Mouse (Mus musculus): Measurements from ENCODE around the gene Ano3. TPM values are rescaled to one million over a fixed set of nuclear protein-coding genes. Genes with fewer than 3 reads are reported as not detected.
"Not testable (repeated sequence)": the region's sequence is repeated elsewhere in the genome, so short reads cannot be mapped to it uniquely, and the experiment has no call there.

The Ano3 gene
- total RNA-seq (2021) = 10 to 100 TPM; 60.7 to 65.6 TPM

DNA sequence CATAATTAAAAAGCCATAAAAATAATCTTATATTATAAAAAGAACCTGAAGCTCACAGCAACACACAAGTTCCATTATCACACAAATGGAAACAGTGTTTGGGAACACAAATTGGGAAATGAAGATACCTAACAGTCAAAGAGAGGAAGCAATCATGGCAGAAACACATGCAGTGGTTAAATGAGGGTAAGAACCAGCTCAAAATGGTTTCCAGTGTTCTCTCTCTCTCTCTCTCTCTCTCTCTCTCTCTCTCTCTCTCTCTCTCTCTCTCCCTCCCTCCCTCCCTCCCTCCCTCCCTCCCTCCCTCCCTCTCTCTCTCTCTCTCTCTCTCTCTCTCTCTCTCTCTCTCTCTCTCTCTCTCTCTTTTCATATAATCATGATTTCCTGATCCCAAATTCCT is at the start of gene Ano3:
Gene Ano3 (minus strand): TSS at position 101 of the 400 bp plus-strand sequence.
- DNase-seq (ENCODE audit: extremely low spot score in 1 of 2, low spot score in 1 of 2) = not testable (repeated sequence)

DNA sequence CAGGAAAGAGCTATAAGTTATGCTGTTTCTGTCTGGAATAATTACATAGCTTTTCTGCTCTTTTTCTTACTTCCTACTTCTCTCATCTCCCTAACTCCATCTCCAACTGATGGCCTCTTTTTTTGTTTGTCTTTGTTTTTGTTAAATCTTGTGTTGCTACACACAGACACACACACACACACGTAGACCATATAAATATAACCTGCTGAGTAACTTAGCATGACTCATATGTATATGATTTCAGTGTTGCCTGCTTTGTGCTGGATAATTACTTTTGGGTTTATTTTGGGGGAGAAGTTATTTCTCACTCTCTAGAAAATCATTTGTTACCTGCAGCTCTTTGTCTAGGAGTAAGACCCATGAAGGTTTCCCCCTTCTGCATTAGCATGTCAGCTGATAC is 39.3 kb upstream of the Ano3 start:
- DNase-seq (ENCODE audit: extremely low spot score in 1 of 2, low spot score in 1 of 2) = no peak

DNA sequence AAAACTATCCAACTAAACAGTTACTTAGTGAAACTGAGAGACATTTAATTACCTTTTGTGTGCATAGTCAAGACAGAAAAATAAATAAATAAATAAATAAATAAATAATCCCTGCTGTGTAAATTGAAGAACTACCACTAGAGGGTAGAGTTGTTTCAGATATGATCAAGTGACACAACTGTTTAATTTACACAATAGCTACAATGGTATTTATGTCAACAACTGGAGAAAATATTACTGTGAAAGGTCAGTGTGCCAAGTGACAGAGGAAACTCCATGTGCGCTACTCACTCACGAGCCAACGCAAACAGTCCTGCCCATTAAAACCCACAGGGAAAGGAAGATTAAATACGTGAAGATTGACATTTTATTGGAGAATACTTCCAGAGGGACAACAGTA is 38.8 kb upstream of the Ano3 start:
- DNase-seq (ENCODE audit: extremely low spot score in 1 of 2, low spot score in 1 of 2) = no peak

DNA sequence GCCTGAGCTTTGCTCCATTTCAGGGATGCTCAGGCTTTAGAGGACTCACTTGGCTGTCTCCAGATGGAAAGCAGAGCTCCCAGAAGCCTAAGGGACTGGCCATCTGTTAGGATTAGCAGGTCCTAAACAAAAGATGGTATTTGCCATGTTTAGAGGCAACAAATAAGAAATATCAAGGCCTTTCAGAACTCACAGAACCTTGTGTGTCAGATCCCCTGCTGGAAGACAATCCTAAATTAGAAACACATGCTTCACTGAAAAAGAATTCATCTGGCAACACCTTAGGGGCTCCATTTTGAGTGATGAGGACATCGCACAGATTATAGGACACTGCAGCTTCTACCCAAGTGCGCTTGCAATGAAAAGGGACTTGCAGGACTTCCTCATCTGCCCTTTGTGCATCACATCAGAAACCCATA is 35.1 kb upstream of the Ano3 start:
- DNase-seq (ENCODE audit: extremely low spot score in 1 of 2, low spot score in 1 of 2) = no peak

DNA sequence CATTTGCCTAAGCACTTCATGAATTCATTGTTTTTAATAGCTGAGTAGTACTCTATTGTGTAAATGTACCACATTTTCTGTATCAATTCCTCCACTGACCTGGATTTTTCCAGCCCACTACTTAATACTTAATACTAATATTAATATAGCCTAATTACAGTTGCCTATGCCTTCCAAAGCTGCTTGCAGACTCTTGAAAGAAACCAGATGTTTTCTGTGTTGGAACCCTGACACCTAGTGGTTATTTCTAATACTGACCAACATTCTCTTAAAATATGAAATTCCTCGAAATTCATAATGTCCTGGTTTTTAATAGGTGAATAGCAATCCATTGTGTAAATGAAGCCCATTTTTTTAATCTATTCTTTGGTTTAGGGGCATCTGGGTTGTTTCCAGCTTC is 31.0 kb upstream of the Ano3 start:
- no peak for DNase-seq (ENCODE audit: extremely low spot score in 1 of 2, low spot score in 1 of 2)

DNA sequence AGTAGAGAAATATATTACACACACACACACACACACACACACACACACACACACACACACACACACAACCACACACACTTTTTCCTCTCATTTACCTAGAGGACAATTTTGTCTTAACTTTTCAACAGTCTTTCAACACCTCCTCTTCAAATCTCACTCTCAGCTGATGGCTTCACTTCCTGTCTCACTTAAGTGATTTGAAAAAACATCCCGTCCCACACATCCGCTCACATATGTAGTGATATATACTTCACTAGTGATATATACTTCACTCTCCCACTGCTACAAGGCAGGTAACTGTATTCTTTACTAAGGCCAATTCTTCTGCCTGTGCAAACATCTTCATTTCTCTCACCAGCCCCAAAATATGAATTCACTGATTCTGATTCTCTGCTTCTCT is 28.9 kb upstream of the Ano3 start:
- no peak for DNase-seq (ENCODE audit: extremely low spot score in 1 of 2, low spot score in 1 of 2)

DNA sequence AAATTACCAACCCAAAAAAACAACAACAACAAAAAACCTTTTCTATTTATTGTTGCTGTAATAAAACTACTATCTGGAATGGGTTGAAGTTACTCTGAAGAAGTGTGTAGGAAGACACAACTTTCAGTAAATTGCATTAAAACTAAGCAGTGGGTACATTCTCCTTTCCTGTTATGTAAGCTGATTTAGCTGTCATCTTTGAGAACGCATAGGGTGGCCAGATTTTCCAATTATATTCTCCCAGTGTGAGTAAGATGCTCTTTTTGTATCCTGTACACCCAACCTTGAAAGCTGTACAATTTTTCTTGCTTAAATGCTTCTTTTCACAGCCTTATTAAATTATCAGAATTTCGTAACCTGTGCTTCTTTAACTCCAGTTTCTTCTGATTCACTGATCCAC is 26.1 kb upstream of the Ano3 start:
- DNase-seq (ENCODE audit: extremely low spot score in 1 of 2, low spot score in 1 of 2) = no peak

DNA sequence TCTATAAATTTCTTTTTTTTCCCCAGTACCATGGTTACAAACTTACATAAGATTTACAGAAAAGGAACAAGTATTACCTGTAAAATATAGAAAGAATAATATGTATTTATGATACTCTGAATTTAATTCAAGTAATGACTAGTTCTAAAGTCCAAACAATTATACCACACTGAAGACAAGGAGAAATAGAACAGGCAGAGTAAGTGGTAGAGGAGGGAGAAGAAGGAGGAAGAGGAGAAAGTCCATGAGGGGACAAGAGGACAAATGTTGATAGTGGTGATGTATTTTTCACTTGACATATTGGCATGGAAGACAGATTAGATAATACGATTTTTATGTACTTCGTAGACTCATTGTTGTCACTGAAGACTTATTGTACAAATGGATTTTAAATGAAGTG is 19.4 kb upstream of the Ano3 start:
- DNase-seq (ENCODE audit: extremely low spot score in 1 of 2, low spot score in 1 of 2) = no peak

DNA sequence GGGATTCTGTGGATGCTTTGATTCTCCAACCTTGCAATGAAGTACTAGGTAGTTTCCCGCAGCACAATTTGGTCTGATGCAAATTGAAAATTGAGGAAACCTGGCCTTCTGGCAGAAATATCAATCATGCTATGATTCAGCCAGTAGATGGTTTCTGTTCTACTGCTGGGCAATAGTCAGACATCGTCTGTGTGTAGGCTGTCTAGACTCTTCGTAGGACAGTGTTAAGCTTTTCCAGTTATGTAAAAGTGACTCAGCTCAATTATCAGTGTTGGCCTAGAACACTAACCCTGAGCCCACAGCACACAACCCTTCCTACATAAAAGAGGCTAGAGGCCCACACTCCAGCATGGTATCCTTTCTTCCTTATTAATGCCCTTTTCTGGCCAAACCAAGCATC is 14.7 kb upstream of the Ano3 start:
- DNase-seq (ENCODE audit: extremely low spot score in 1 of 2, low spot score in 1 of 2) = no peak

DNA sequence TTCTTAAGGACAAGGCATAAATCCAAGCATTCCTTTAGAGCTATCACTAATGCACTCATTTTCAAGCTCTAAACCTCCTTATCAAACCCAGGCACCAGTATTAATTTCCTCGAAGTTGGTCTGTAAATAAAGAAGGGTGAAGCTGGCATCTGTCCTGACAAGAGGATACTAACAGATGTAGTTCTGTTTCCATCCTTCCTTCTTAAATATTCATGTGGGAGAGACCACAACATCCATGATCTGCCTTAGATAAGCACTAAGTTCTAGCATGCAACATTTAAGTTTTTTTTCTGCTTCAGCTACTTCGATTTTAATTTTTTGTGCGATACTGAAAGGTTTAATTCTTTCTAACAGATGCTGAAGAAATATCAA is 305 bp downstream of the Ano3 start:
- DNase-seq (ENCODE audit: extremely low spot score in 1 of 2, low spot score in 1 of 2) = no peak

DNA sequence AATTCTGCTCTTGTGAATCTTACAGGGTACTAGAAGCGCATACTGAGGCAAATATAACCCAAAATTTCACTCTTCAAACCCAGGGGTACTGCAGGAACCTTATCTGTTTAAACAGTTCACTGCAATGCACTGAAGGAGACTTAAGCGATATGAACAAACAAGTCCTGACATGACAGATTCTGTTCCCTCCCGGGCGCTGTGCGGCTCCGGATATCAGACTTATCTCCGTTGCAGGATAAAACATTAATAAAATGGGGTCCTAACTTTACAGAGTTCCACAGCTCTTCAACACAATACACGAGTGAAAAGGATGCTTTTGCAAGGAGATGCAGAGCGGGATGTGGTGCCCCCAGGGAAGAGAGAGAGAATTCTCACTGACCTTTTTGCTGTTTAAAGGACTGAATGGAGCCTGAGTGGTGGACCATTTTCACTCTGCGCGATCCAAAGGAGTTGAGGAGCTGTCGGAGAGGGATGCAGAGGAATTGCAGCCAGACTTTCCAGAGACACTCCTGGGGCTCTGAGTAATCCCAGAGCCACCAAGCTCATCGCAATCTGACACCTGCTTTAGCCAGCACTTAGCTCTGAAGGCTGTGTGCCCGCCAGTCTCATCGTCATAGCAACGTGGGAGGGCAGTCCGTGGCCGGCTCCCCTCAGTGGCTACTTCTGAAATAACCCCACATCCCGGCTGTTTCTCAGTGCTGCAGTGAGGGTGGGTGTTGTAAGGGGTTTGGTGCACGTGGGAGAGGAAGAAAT is 868 bp downstream of the Ano3 start:
- peak; percentile 33 to 44 for DNase-seq (ENCODE audit: extremely low spot score in 1 of 2, low spot score in 1 of 2)

DNA sequence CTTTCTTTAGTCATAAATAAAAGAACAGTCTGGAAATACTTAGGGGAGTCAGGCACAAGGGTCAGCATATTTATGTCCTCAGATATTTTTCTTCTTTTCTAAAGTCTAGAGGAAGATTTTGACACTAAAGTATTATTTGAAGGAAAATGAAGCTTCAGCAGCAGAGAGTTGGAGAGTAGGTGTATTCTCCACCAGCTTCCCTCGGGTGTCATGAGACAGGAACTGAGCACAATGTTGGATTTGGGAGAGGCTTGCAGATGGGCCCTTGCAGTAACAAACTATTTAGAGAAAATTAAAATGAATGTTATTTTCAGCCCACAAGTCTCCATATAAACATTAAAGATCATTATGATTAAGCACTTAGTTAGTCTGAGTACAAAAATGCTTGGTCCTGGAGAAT is 5.6 kb downstream of the Ano3 start:
- no peak for DNase-seq (ENCODE audit: extremely low spot score in 1 of 2, low spot score in 1 of 2)

DNA sequence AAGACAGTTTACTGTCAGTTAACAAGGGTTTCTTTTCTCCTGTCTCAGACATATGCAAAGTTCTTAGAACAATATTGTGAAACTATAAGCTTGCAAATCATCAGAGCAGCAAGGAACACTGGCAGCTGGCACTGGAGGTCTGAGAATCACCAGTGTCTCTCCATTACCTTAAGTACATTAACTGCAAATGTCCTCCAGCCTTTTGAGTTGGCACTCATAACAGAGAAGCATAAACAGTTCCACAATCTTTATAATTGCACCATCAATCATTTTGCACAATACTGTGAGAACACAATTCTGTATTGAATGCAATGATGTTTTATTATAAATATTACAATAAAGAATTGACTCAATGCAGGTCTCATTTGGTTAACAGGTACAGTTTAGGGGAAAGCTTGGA is 15.0 kb downstream of the Ano3 start:
- DNase-seq (ENCODE audit: extremely low spot score in 1 of 2, low spot score in 1 of 2) = no peak

DNA sequence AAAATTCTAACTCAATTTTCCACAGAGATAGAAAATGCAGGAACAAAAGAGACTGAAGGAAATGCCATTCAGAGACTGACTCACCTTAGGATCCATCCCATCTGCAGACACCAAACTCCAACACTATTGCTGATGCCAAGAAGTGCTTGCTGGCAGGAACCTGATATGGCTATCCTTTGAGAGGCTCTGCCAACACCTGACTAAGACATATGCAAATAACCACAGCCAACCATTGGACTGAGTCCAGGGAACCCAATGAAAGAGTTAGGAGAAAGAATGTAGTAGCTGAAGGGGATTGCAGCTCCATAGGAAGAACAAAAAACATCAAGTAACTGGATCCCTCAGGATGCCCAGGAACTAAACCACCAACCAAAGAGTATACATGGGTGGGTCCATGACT is 21.6 kb downstream of the Ano3 start:
- DNase-seq (ENCODE audit: extremely low spot score in 1 of 2, low spot score in 1 of 2) = no peak

DNA sequence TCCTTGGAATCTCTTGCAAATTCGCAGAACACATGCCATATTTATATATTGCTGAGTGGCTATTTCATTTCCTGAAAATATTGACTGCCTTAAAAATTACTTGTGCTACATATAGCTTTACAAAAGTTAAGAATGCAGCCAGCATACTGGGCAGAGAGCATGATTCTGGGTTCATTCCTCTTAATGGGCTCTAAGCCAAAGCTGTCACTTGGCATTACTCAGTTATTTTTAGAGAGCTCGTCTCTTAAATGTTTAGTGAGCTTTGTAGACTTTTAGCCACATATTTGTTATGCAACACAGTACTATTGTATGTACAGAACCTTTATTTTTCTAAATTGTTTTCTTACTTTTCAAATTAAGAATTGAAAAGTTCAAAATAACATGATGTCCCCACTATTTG is 41.2 kb downstream of the Ano3 start:
- no peak for DNase-seq (ENCODE audit: extremely low spot score in 1 of 2, low spot score in 1 of 2)

DNA sequence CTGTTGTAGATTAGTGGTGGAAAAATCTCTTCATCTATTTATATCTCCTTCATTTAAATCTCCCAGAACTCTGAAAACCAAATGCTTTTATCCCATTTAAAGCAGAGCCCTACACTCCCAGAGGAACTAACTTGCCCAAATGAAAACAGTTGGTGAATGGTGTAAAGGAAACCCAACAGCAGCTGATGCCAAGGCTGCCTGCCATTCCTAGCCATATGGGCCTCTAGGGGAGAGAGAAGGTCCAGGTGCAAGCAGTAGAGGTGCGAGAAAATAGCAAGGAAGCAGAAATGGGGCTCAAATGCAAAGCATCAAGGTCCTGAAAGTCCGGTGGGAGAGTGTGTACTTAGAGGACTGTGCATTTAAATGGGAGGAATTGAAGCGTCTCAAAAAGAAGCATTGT is 44.2 kb downstream of the Ano3 start:
- no peak for DNase-seq (ENCODE audit: extremely low spot score in 1 of 2, low spot score in 1 of 2)

DNA sequence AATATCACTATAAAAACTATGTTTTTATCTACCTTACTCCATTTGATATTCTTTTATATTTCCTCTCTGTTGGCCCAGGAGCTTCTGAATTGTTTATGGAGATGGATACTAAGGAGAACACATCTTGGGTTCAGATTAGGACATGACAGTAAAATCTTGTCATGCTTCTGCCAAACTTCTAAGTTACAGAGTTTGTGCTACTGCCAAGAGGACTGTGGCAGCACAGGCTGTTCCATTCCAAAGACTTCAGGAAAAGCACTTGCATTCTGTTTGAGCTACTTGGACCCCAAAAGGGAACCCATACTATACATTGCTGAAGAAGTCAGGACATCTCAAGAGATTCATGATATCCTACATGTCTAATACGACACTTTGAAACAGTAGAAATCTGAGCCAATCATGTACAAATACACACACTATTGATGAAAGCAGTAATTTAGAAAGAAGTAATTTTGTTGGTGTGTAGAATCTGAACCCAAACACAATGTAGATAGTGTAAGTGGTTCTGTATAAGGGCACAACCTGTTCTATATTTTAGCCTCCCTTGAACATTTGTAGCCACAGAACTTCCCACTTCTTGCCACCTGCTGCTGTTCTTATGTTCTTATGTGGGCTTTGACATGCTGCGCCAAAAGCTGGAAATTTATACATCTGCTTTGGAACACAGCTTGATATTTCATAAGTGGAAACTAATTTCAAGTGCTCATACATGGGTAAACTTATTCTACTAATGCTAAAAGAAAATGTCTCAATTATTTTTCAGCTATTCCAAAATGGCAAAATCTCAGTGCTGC is 54.0 kb downstream of the Ano3 start:
- no peak for DNase-seq (ENCODE audit: extremely low spot score in 1 of 2, low spot score in 1 of 2)

DNA sequence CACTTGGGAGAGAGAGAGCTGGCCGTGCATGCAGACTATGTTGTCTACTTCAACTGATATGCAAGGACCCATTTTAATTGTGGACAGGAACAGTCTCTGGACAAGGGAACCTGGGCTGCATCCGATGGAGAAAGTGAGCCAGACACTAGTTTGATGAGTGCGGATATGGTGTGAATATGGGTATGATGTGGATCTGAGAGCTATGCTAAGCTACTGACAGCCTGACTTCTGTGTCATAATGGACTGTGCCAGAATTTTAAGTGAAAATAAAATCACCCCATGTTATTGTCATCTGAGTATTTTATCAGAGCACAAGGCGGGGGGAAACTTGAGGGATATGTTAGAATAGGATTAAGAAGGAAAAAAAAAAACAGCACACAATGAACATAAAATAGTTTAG is 79.1 kb downstream of the Ano3 start:
- no peak for DNase-seq (ENCODE audit: extremely low spot score in 1 of 2, low spot score in 1 of 2)

DNA sequence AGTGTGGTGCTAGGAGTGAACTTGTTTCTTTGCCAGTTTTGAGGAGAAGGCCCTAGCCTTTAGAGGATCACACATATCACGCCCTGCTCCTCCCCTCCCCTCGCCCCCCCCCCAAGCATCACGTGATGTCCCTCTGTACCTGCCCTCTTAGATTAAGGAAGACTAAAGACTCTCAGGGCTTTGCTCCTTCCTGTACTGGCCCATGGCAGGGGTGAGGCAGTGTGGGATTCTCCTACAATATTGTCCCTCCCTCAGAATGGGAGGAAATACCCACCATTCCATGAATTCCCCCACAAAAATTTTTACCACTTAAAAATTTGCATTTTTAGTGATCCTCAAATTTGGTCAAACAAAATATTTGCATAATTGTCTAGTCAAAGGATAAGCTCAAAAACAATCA is 85.1 kb downstream of the Ano3 start:
- DNase-seq (ENCODE audit: extremely low spot score in 1 of 2, low spot score in 1 of 2) = no peak

DNA sequence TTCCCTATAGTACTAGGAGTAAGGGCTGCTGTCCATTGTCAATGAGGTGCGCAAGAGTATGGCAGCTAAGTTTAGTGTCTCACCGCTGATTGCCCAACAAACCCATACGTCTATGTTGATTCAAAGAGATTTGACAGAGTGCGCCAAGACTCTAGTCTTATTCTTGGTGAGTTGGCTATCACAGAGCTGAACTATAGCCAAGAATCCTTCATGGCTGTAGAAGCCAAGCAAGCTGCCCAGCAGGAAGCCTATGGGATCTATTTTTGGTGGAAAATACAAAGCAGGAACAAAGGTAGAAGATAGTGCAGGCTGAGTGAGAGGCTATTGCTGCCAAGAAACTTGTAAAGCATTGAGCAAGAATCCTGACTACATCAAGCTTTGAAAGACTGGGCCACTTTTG is 87.3 kb downstream of the Ano3 start:
- no peak for DNase-seq (ENCODE audit: extremely low spot score in 1 of 2, low spot score in 1 of 2)

DNA sequence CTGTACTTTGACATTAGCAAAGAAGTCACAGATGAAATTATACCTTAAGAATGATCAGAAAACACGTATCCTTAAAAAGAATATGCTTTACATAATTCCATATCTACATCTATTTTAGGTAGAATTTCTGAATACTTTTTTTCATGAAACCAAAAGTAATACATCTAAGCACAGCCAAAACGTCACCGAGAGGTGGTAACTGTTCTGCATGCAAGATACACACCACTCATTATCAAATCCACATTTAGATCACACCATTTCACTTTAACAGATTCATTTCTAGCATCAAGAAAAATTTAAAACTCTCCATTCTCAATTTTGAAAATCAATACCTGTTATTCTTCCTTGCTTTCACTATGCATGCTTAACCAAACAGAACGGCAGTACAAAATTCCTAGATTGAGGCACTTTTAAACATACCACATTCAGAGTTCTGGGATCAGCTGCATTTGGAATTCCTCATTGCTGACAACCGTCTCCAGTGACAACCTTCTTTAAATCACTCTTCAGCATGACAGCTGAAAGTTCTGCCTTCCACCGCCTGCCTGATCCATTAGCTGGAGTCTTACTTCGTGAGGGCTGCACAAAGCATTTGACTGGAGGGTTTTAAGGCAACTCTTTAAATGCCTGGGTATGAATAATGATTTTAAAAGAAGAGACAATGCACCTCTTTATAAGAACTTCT is 111.0 kb downstream of the Ano3 start:
- DNase-seq (ENCODE audit: extremely low spot score in 1 of 2, low spot score in 1 of 2) = no peak

DNA sequence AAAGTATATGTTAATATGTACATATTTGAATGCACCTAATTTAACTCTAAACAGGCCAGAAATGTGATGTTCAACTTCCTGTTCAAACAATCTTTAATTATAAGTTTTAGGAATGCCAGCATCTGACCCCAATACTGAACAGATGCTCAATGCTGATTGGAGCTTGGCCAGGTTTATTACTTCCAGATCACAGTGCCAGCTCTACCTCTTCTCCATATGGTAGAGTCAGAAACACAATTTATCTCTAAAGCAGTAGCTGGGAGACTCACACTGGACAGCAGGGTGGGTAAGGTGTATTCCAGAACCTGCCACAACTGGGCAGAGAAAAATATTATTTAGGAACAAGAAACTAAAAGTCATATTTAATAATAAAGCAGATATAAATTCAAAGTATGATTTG is 134.5 kb downstream of the Ano3 start:
- DNase-seq (ENCODE audit: extremely low spot score in 1 of 2, low spot score in 1 of 2) = no peak

All from layer of hippocampus, postnatal 25 days (tissue).